13 mouse cellular contexts compared by ENCODE assay signal in the genomic region with DNA sequence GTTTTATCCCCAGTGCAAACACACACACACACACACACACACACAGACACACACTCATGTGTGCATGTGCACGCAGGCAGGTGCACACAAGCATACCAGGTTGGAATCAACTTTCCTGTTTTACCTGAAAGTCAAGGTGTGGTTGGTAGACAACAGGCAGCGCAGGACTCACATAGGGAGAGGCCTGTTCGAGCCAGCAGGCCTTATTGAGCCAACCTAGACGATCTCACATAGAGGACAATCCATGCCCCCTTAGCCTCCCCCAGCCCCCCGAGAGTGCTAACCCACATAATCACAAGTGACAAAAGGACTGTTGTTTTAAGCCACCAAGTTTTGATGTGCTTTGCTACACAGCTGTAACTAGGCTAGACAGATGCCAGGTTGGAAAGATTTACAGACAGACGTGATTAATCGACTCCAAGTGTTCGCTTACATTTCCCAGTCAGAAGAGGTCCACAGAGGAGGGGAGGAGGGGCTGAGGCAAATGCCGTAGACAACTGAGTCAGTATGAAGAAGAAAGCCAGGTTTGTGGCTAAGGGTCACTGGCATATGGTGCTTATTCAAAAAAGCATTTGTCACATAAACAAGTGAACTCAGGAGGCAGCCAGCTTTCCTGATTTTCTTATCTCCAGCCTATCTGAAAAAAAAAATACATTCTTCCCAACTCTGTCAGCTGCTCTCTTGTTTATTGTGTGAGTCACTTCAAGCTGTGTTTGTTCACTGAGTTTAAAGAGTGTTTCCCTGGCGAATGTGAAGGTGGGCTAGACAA. TPM values are rescaled to one million over a fixed set of nuclear protein-coding genes. Genes with fewer than 3 reads are reported as not detected.
DNase-seq lines count a peak whose midpoint lies in the region; ATAC-seq and TF ChIP-seq lines count a peak whose summit lies in the region.
"Had no signal": no experiment of that assay in that cellular context is flagged by ENCODE, and none has a peak within 500 bp of the region (broad histone marks: within the 10 kb centered on the region; RNA-seq: fewer than 3 reads in every experiment).

No protein-coding gene starts in this region.

- no peak overlapping the region for H3K9ac ChIP-seq in heart, adult 2 months (ENCODE audit: low read depth, low read length)
- H3K9ac ChIP-seq in limb, embryonic 13.5 days: no peak overlapping the region
- H3K9ac ChIP-seq in heart, embryonic 11.5 days (ENCODE audit: low read depth, low read length): no peak overlapping the region
- H3K9ac ChIP-seq: forebrain, postnatal 0 days; neural tube, embryonic 12.5 days had no signal

- peak; percentile 68 for DNase-seq in heart, adult 11 months
- DNase-seq in heart, adult 2 months: no peak
- DNase-seq in 3T3-L1 (ENCODE audit: low read depth, low spot score): peak; percentile 91
- peak; percentile 25 for DNase-seq in embryo, embryonic 9.5 days (ENCODE audit: extremely low spot score)
- no peak for DNase-seq in cerebellum, postnatal 36 days
- DNase-seq: forebrain, postnatal 0 days; thymus, adult 18-20 months had no signal

- WGBS in heart, adult 2 months: 67% methylated on average over 10 of the region's 10 CpGs
- 31% methylated on average over 10 of the region's 10 CpGs for WGBS in limb, embryonic 13.5 days
- WGBS in heart, embryonic 11.5 days (ENCODE audit: insufficient replicate concordance): 48% methylated on average over 10 of the region's 10 CpGs

- no peaks in the 10 kb centered on the region for H3K36me3 ChIP-seq in heart, adult 2 months (ENCODE audit: control insufficient read depth, insufficient read depth, low read length)
- no peaks in the 10 kb centered on the region for H3K36me3 ChIP-seq in limb, embryonic 13.5 days
- no peaks in the 10 kb centered on the region for H3K36me3 ChIP-seq in heart, embryonic 11.5 days (ENCODE audit: control insufficient read depth, insufficient read depth, low read length)
- H3K36me3 ChIP-seq: neural tube, embryonic 12.5 days had no signal

- no peaks in the 10 kb centered on the region for H3K9me3 ChIP-seq in limb, embryonic 13.5 days
- no peaks in the 10 kb centered on the region for H3K9me3 ChIP-seq in heart, embryonic 11.5 days (replicated peaks; ENCODE audit: control insufficient read depth, low read length)
- H3K9me3 ChIP-seq: neural tube, embryonic 12.5 days had no signal

- no peaks in the 10 kb centered on the region for H3K4me1 ChIP-seq in heart, adult 2 months (ENCODE audit: control insufficient read depth, insufficient read depth, low read length)
- peaks cover 11% of the 10 kb centered on the region; the same call in 1 of the 2 replicates for H3K4me1 ChIP-seq in limb, embryonic 13.5 days
- no peaks in the 10 kb centered on the region for H3K4me1 ChIP-seq in heart, embryonic 11.5 days (ENCODE audit: control insufficient read depth, insufficient read depth, low read length)

- H3K79me2 ChIP-seq in heart, adult 2 months (replicated peaks; ENCODE audit: control insufficient read depth, insufficient read depth, low read length): no peaks in the 10 kb centered on the region

- no peak for TF ChIP-seq EP300 in heart, adult 2 months (IDR thresholded peaks at IDR 0.05; ENCODE audit: insufficient read depth, low read depth, low read length)

- TF ChIP-seq CTCF in heart, adult 2 months (IDR thresholded peaks at IDR 0.05): no peak

- intact Hi-C loops in heart, adult 2 months (cut with DNase I): no loop called here

- ATAC-seq in limb, embryonic 13.5 days (ENCODE audit: low FRiP score, low read depth): 0 out of 2 replicates have a peak, but pooled peaks have one; percentile 29
- ATAC-seq in erythroid progenitor cell, adult 5-6 weeks (replicated peaks; ENCODE audit: low FRiP score, poor library complexity, severe bottlenecking): no peak
- ATAC-seq in heart, embryonic 11.5 days (replicated peaks; ENCODE audit: insufficient number of reproducible peaks, low FRiP score, low TSS enrichment): no peak
- ATAC-seq: forebrain, postnatal 0 days had no signal

- TF ChIP-seq POLR2A in heart, adult 2 months (IDR thresholded peaks at IDR 0.05; ENCODE audit: insufficient read depth, low read depth, low read length): no peak

- H3K4me3 ChIP-seq in heart, adult 2 months: no peak overlapping the region
- H3K4me3 ChIP-seq in limb, embryonic 13.5 days: no peak overlapping the region
- H3K4me3 ChIP-seq in heart, embryonic 11.5 days (ENCODE audit: low read depth, low read length): no peak overlapping the region
- H3K4me3 ChIP-seq: neural tube, embryonic 12.5 days had no signal

- no peaks in the 10 kb centered on the region for H3K27me3 ChIP-seq in heart, adult 2 months (ENCODE audit: control insufficient read depth, insufficient read depth, low read length)
- no peaks in the 10 kb centered on the region for H3K27me3 ChIP-seq in limb, embryonic 13.5 days
- H3K27me3 ChIP-seq in heart, embryonic 11.5 days (ENCODE audit: control insufficient read depth, insufficient read depth, low read length): no peaks in the 10 kb centered on the region
- H3K27me3 ChIP-seq: neural tube, embryonic 12.5 days had no signal

- H3K27ac ChIP-seq in heart, adult 2 months: no peak overlapping the region
- no peak overlapping the region for H3K27ac ChIP-seq in limb, embryonic 13.5 days
- H3K27ac ChIP-seq in heart, embryonic 11.5 days (ENCODE audit: low read depth, low read length): no peak overlapping the region
- H3K27ac ChIP-seq: neural tube, embryonic 12.5 days had no signal

- no peak overlapping the region for H3K4me2 ChIP-seq in limb, embryonic 13.5 days (replicated peaks)
- no peak overlapping the region for H3K4me2 ChIP-seq in heart, embryonic 11.5 days
- H3K4me2 ChIP-seq: liver, embryonic 11.5 days; neural tube, embryonic 12.5 days had no signal

RNA-seq across cellular contexts. Expression of a gene that starts 56.0 kb away (rescaled TPM):
- total RNA-seq in heart, adult 2 months (2021): not detected
- polyA plus RNA-seq in heart, adult 2 months (2012; rRNA removed): 0.03 and 0.04 TPM in 2 replicates
- polyA plus RNA-seq in limb, embryonic 13.5 days (2015; fragmentation: Nextera tagmentation; extraction: Ambion mirVana): 0.50 and 0.91 TPM in 2 replicates
- total RNA-seq in erythroid progenitor cell, adult 5-6 weeks (2015; ENCODE audit: low replicate concordance): not detected in 2 replicates
- 0.64 TPM in 1 of 2 replicates, not detected in the other for total RNA-seq in erythroid progenitor cell, adult 5-6 weeks (2017; ENCODE audit: low replicate concordance)
- 0.57 and 0.80 TPM in 2 replicates for polyA plus RNA-seq in heart, embryonic 11.5 days (2014; fragmentation: Nextera tagmentation; extraction: Ambion mirVana)
- total RNA-seq: megakaryocyte-erythroid progenitor cell, adult 5-6 weeks had no signal

Comparison
In these comparisons a context has a peak if more than half of its experiments do, and no peak if none do; other contexts are left out.
1. DNase-seq: peak in heart, adult 11 months (single experiment), 3T3-L1 (single experiment) and embryo, embryonic 9.5 days (single experiment); none in heart, adult 2 months (0 of 2) and cerebellum, postnatal 36 days (0 of 2).